Mouse (Mus musculus) frontal cortex, postnatal 10 days (tissue): ENCODE results near the gene Lbr.

ENCODE experiments used
- DNase-seq, 2 experiments: peaks; one replicate each; pipeline ENCODE4 v3.0.0; 2022; ENCODE audit warnings: low spot score in 2 of 2, mixed read lengths in 1 of 2

Lbr gene

GRCm38 (mm10) chr1:181776541-181776940 lies 66.3 kb downstream of the Lbr start:
- no peak for DNase-seq

- DNase-seq = no peak
Observed at GRCm38 (mm10) chr1:181771871-181772270, 71.0 kb downstream of the Lbr start.

GRCm38 (mm10) chr1:181769392-181769791 lies 73.5 kb downstream of the Lbr start:
- no peak for DNase-seq
